Mouse (Mus musculus): ENCODE results near the gene Snrpc. TPM values are rescaled to one million over a fixed set of nuclear protein-coding genes. Genes with fewer than 3 reads are reported as not detected.

Gene Snrpc
- polyA plus RNA-seq, 1 experiment from 2014 or later, result 299 TPM

DNA sequence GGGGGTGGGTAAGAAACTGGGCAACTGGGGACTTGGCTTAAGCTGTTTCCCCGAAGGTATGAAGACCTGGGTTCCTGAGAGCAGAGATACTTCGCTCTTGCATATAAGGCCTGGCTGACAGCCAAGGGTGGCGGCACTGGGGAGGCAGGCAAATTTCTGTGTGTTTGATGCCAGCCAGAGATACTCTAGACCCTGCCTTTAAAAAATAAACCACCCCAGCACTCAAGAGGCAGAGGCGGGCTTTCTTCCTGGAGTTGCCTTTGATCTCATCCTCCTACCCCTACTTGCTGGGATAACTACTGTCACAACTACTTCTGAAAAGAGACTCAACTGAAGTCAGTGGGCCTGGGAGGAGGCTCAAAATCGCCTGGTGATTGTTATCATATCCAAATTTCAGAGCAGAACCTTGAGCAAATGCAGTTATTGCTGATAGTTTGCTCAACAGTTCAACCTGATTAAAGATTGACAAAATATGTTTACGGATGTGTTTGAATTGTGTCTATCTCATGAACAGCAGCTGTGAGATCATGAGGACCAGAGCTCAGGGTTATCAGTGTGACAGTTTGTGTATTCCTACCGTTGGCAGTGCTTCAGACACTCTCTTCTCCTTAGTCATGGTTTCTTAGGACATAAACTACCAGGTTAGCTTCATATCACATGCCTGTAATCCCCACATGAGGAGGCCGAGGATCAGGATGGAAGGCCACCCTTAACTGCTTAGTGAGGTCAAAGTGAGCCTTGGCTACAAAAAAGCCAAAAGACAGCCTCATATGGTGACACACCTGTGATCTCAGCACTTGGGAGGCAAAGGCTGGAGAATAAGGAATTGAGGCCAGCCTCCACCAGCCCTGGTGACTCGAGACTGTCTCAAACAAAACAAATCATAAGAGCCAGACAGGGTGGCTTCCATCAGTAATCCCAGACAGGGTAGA is 16.3 kb upstream of the Snrpc start:
- Histone ChIP-seq H3K27ac (replicated peaks) (peak overlapping the region; percentile 86; the same call in 1 of the 2 replicates), H3K4me3 (peak overlapping the region; percentile 82; the same call in 1 of the 2 replicates), H3K4me1 (peaks cover 31% of the 10 kb centered on the region), H3K9ac (replicated peaks) (no peak overlapping the region), H3K9me3 (no peaks in the 10 kb centered on the region), H3K36me3 (no peaks in the 10 kb centered on the region), H3K4me2 (replicated peaks) (peak overlapping the region; percentile 64), H3K27me3 (no peaks in the 10 kb centered on the region)
- 62% methylated on average over 9 of the region's 9 CpGs for WGBS
- ATAC-seq (replicated peaks), result no peak; the same call in 1 of the 2 replicates

DNA sequence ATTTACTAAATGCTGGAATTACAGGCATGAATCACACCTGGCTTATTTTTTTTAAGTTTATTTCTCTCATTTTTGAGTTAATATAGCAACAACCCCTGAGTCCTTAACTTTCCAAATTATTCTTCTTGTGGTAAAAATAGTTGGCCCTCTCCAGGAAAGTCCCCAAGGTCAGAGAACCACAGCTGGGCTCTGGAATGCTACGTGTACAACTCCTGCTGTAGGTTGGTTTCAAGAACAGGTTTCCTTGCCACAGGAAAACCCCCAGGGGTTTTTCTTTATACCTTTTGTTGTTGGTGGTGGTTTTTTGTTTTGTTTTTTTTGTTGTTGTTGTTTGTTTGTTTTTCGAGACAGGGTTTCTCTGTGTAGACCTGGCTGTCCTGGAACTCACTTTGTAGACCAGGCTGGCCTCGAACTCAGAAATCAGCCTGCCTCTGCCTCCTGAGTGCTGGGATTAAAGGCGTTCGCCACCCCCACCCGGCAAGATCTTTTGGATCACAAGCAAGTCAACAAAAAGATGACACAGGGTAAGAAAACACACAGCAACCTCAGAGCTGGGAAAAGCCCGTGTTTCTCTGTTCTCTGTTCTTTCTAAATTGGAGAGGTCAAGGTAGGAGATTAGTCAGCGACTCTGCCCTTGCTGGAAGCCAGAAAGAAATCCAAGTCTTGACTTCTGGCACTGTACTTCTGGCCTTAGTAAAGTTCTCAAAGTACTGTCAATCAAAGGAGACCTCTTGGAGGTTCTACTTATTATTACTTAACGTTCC is 14.6 kb upstream of the Snrpc start:
- H3K9ac ChIP-seq (replicated peaks), result no peak overlapping the region
- no peak overlapping the region for H3K4me3 ChIP-seq
- ATAC-seq (replicated peaks), result no peak
- H3K9me3 ChIP-seq, result no peaks in the 10 kb centered on the region
- WGBS, result 81% methylated on average over 9 of the region's 9 CpGs
- peaks cover 21% of the 10 kb centered on the region for H3K4me1 ChIP-seq
- no peak overlapping the region for H3K27ac ChIP-seq (replicated peaks)
- H3K4me2 ChIP-seq (replicated peaks), result no peak overlapping the region
- no peaks in the 10 kb centered on the region for H3K27me3 ChIP-seq
- H3K36me3 ChIP-seq, result no peaks in the 10 kb centered on the region

DNA sequence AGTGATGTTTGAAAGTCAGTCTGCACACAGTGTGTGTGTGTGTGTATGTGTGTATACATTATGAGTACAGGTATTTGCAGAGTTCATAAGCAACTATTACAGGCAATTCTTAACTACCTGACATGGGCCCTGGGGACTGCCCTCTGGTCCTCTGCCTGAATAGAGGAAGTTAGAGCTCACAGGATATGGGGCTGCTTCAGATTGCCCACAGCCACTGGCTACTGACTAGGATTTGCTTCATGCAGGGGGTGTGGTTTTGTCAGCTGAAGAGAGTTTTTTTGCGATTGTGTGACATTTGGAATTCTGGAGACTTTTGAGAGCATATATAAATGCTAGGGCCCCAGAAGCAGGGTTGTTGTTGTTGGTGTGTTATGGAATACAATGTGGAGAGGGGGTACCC is 13.0 kb upstream of the Snrpc start:
- ATAC-seq (replicated peaks), result no peak
- Histone ChIP-seq H3K4me3 (no peak overlapping the region), H3K4me2 (replicated peaks) (no peak overlapping the region), H3K9me3 (no peaks in the 10 kb centered on the region), H3K27me3 (no peaks in the 10 kb centered on the region), H3K4me1 (peaks cover 6% of the 10 kb centered on the region), H3K9ac (replicated peaks) (no peak overlapping the region), H3K36me3 (no peaks in the 10 kb centered on the region), H3K27ac (replicated peaks) (no peak overlapping the region)
- 85% methylated on average over 1 of the region's 1 CpGs for WGBS

DNA sequence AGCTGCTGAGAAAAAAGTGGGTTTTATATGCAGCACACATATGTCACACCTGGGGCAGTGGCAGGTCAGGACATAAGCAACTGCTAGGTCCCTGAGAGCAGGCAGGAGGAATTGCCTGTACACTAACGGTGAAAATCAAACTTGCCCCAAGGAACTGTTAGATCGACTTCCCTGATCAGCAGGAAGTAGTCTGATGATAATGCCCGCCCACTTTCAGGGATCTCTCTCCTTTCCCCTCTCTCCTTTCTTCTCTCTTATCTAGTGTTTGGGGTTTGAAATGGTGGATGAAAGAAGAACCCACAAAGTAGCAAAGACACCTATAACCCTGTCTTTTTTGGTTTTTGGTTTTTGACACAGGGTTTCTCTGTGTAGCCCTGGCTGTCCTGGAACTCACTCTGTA is 12.4 kb upstream of the Snrpc start:
- Histone ChIP-seq H3K36me3 (no peaks in the 10 kb centered on the region), H3K4me2 (replicated peaks) (no peak overlapping the region), H3K4me3 (no peak overlapping the region), H3K9me3 (no peaks in the 10 kb centered on the region), H3K27me3 (no peaks in the 10 kb centered on the region), H3K9ac (replicated peaks) (no peak overlapping the region), H3K27ac (replicated peaks) (no peak overlapping the region), H3K4me1 (peaks cover 6% of the 10 kb centered on the region)
- WGBS, result 49% methylated on average over 3 of the region's 3 CpGs
- ATAC-seq (replicated peaks), result no peak

DNA sequence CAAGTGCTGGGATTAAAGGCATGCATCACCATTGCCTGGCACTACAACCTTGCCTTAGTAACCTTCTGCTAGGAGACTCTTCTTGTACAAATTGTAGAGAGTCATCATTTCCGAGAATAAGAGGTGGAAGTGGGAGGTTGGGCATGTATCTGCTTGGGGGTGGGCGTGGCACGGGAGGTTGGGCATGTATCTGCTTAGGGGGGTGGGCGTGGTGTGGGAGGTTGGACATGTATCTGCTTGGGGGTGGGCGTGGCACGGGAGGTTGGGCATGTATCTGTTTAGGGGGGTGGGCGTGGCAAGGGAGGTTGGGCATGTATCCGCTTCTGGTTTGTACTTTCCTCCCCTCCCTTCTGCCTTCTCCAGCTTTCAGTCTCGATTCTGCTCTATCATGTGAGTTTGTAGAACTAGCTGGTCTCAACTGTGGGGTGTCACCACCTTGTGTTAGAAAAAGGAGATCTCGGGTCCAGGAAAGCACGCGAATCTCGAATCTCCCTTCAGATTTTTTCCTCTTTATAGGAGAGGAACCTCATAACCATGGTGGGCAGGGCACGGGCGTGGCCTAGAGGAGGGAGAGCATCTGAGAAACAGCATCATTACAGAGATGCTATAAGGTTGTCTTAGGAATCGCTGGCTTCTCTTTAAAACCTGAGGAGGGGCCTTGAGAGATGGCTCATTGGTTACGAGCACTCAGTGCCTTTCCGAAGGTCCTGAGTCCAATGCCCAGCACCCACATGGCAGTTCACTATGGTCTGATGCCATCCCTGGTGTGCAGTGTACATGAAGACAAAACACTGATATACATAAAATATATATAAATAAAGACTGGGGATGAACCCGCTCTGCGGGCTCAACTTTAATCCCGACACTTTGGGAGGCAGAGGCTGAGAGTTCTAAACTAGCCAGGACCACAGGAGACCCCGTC is 11.7 kb upstream of the Snrpc start:
- ATAC-seq (replicated peaks), result no peak
- Histone ChIP-seq H3K4me2 (replicated peaks) (peak overlapping the region; percentile 31), H3K9me3 (no peaks in the 10 kb centered on the region), H3K27me3 (no peaks in the 10 kb centered on the region), H3K36me3 (no peaks in the 10 kb centered on the region), H3K4me3 (peak overlapping the region; percentile 19), H3K4me1 (peaks cover 3% of the 10 kb centered on the region), H3K27ac (replicated peaks) (no peak overlapping the region), H3K9ac (replicated peaks) (0 out of 2 replicates have a peak overlapping the region, but pooled peaks have one; percentile 14)
- 5% methylated on average over 22 of the region's 22 CpGs for whole genome bisulfite sequencing

DNA sequence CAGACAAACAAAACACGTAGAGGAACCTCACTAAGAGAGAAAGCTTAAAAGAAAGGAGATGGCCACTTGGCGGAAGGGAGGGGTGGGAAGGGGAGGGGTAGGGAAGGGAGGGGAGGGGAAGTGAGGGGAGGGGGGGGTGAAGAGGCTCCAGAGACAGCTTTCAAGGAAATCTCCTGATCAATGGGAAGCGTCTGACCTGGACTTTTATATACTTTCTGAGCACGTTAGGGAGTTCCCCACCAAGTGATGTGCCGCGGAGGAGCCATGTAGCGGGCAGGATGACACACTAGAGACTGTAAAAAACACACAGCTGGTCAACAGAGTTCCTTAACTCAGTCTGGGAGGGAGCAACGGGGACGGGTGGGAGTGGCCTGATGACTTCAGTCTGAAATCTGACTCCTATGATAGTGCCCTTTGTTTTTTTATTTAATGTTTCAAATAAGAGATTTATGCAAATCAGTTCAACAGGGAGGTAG is 11.0 kb upstream of the Snrpc start:
- no peak overlapping the region for H3K9ac ChIP-seq (replicated peaks)
- 1% methylated on average over 8 of the region's 9 CpGs for WGBS
- H3K4me2 ChIP-seq (replicated peaks), result peak overlapping the region; percentile 20
- no peaks in the 10 kb centered on the region for H3K9me3 ChIP-seq
- no peak overlapping the region for H3K27ac ChIP-seq (replicated peaks)
- H3K4me1 ChIP-seq, result no peaks in the 10 kb centered on the region
- H3K36me3 ChIP-seq, result no peaks in the 10 kb centered on the region
- no peaks in the 10 kb centered on the region for H3K27me3 ChIP-seq
- ATAC-seq (replicated peaks), result no peak
- no peak overlapping the region for H3K4me3 ChIP-seq

DNA sequence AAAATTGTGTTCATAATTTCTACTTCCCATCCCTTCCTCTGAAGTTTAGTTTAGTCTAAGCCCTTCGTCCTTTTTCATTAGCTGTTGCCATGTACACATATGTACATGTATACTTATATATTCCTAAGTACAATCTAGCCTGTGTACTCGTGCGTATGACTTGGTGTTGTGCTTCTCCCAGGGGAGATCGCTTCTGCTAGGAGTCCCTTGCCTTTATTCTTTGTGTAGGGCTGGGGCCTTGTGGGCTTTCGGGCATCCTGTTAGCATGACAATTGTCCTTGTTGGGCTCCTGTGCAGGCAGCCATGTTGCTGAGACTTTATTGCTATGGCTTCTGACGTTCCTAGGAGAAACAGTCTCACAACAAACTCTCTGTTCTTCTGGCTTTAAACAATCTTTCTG is 10.4 kb upstream of the Snrpc start:
- no peak for ATAC-seq (replicated peaks)
- Histone ChIP-seq H3K36me3 (no peaks in the 10 kb centered on the region), H3K27ac (replicated peaks) (no peak overlapping the region), H3K9ac (replicated peaks) (no peak overlapping the region), H3K4me3 (no peak overlapping the region), H3K27me3 (no peaks in the 10 kb centered on the region), H3K4me2 (replicated peaks) (no peak overlapping the region), H3K9me3 (no peaks in the 10 kb centered on the region), H3K4me1 (no peaks in the 10 kb centered on the region)
- WGBS, result 20% methylated on average over 6 of the region's 6 CpGs

DNA sequence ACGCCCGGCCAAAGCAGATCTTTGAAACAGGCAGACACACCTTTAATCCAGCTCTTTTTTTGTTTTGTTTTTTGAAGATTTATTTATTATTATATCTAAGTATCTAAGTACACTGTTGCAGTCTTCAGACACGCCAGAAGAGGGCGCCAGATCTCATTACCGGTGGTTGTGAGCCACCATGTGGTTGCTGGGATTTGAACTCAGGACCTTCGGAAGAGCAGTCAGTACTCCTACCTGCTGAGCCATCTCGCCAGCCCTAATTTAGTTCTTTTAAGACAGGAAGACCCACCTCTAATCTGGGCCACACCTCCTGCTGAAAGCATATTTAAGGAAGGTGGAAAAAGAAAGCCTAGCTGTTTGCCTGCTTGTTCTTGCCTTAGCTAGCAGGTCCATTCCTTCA is 7.5 kb upstream of the Snrpc start:
- Histone ChIP-seq H3K27ac (replicated peaks) (no peak overlapping the region), H3K27me3 (0 out of 2 replicates have a peak, but pooled peaks cover 5% of the 10 kb centered on the region), H3K9me3 (no peaks in the 10 kb centered on the region), H3K9ac (replicated peaks) (no peak overlapping the region), H3K4me1 (no peaks in the 10 kb centered on the region), H3K4me2 (replicated peaks) (no peak overlapping the region), H3K4me3 (no peak overlapping the region), H3K36me3 (no peaks in the 10 kb centered on the region)
- no peak for ATAC-seq (replicated peaks)
- 54% methylated on average over 7 of the region's 7 CpGs for WGBS

DNA sequence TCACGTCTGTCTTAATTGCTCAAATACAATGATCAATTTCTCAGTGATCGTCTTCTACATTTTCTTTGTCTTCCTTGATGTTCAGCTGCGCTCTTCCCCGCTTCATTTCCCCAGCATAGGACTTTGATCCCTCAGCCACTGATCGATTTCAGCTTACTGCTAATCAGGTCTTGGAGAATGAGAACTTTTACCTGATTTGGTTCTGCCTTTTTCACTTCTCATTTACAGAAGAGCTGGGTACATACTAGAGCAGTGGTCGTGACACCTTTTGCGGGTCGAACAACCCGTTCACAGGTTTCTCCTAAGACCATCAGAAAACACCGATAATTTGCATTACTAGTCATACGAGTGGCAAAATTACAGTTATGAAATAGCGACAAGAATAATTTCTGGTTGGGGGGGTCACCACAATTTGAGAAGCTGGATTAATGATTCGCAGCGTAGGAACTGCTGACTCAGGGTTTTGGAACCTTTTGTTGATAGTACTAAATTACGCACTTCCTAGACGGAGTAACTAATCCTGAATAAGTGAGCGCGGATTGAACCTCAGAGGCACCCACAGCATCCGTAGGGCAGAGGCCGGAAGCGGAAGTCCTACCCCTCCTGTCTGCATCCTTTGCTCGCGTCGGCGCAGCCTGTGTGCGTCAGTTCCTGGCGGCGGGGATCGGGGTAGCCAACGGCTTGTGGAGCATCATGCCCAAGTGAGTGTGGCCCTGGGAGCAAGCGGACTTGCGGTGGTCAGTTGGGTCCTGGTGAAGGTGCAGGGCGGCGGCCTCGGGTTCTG is 1.7 kb downstream of the Snrpc start:
- peak overlapping the region; percentile 73 for H3K9ac ChIP-seq (replicated peaks)
- H3K4me1 ChIP-seq, result peaks cover 15% of the 10 kb centered on the region
- peaks cover 24% of the 10 kb centered on the region for H3K36me3 ChIP-seq
- H3K9me3 ChIP-seq, result no peaks in the 10 kb centered on the region
- peak overlapping the region; percentile 65 for H3K4me2 ChIP-seq (replicated peaks)
- 2% methylated on average over 35 of the region's 35 CpGs for WGBS
- H3K27ac ChIP-seq (replicated peaks), result peak overlapping the region; percentile 49
- H3K4me3 ChIP-seq, result peak overlapping the region; percentile 72
- ATAC-seq (replicated peaks), result peak; percentile 99
- H3K27me3 ChIP-seq, result no peaks in the 10 kb centered on the region

DNA sequence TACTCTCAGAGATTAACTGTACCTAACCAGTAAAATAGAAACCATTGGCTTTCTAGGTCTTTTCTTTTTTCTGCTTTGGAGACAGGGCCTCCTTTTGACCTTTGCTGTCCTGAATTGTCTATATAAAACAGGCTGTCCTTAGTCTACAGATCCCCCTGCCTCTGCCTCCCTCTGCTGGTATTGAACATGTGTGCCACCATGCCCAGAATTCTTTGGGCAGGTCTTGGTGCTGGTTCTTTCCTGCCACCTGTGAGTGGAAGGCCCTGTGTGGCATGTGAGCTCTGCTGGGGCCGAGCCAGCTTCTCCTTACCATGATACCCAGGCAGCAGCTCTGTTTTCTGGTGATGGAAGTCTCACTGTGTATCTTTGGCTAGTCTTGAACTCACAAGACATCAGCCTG is 10.4 kb downstream of the Snrpc start:
- Histone ChIP-seq H3K4me3 (no peak overlapping the region), H3K27me3 (no peaks in the 10 kb centered on the region), H3K36me3 (peaks cover 81% of the 10 kb centered on the region), H3K4me2 (replicated peaks) (no peak overlapping the region), H3K4me1 (no peaks in the 10 kb centered on the region), H3K9ac (replicated peaks) (no peak overlapping the region), H3K27ac (replicated peaks) (no peak overlapping the region), H3K9me3 (no peaks in the 10 kb centered on the region)
- ATAC-seq (replicated peaks), result no peak
- WGBS, result 88% methylated on average over 1 of the region's 1 CpGs

DNA sequence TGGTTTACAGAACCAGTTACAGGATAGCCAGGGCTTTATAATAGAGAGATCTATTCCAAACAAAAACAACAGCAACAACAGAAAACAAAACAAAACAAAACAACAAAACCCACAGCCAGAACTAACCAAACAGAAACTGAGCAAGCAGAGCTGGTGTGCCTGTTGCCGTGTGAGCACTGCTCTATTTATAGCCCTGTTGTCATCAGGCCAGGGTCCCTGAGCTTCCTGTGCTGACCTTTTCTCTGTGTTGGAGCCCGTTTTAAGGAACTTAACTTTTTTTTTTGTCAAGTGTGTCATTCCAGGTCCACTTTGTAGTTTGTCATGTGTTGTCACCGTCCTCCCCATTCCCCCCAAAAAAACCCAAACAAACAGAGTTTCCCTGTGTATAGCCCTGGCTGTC is 13.1 kb downstream of the Snrpc start:
- Histone ChIP-seq H3K27me3 (no peaks in the 10 kb centered on the region), H3K4me2 (replicated peaks) (no peak overlapping the region), H3K27ac (replicated peaks) (no peak overlapping the region), H3K9me3 (no peaks in the 10 kb centered on the region), H3K9ac (replicated peaks) (no peak overlapping the region), H3K4me3 (no peak overlapping the region), H3K36me3 (peaks cover 66% of the 10 kb centered on the region), H3K4me1 (no peaks in the 10 kb centered on the region)
- ATAC-seq (replicated peaks), result no peak
- WGBS, result 83% methylated on average over 3 of the region's 3 CpGs

Data from forebrain, embryonic 15.5 days (tissue).